Comparison of ENCODE assay signal across 21 mouse cellular contexts in the genomic region with DNA sequence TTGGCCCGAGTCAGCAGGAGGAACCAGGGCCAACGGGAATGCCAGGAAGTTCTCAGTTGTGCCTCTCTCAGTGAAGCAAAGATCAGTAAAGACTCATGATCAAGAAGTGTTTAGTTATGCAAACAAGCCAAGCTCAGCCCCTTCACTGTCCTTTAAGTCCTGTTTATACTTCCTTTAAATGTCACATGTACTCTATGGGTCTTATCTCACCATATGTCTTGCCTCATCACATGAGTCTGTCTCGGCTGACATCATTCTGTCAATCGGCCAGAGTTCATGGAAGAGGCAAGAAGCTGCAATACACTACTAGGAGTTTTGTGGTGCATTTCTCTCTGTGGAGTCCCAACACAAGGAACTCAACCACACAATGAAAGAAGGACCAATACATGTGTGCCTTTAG.
DNase-seq lines count a peak whose midpoint lies in the region; ATAC-seq and TF ChIP-seq lines count a peak whose summit lies in the region.
"Had no signal": no experiment of that assay in that cellular context is flagged by ENCODE, and none has a peak within 500 bp of the region (broad histone marks: within the 10 kb centered on the region; RNA-seq: fewer than 3 reads in every experiment).

No protein-coding gene starts in this region.

- no peak overlapping the region for H3K4me2 ChIP-seq in heart, embryonic 11.5 days
- no peak overlapping the region for H3K4me2 ChIP-seq in lung, embryonic 14.5 days
- H3K4me2 ChIP-seq: embryonic facial prominence, embryonic 12.5 days; forebrain, embryonic 15.5 days; heart, embryonic 15.5 days; hindbrain, embryonic 12.5 days had no signal

- no peak overlapping the region for H3K4me3 ChIP-seq in heart, embryonic 11.5 days (ENCODE audit: low read depth, low read length)
- no peak overlapping the region for H3K4me3 ChIP-seq in lung, embryonic 14.5 days (ENCODE audit: low read depth, low read length)
- no peak overlapping the region for H3K4me3 ChIP-seq in layer of hippocampus, adult 2 months
- H3K4me3 ChIP-seq: embryonic facial prominence, embryonic 12.5 days; forebrain, embryonic 15.5 days; heart, embryonic 10.5 days; heart, embryonic 15.5 days; hindbrain, embryonic 12.5 days had no signal

- H3K27ac ChIP-seq in heart, embryonic 11.5 days (ENCODE audit: low read depth, low read length), result no peak overlapping the region
- H3K27ac ChIP-seq in lung, embryonic 14.5 days (ENCODE audit: low read depth), result no peak overlapping the region
- H3K27ac ChIP-seq in layer of hippocampus, adult 2 months, result no peak overlapping the region
- H3K27ac ChIP-seq: embryonic facial prominence, embryonic 12.5 days; forebrain, embryonic 15.5 days; heart, embryonic 10.5 days; heart, embryonic 15.5 days; hindbrain, embryonic 12.5 days had no signal

- H3K27me3 ChIP-seq in heart, embryonic 11.5 days (ENCODE audit: control insufficient read depth, insufficient read depth, low read length), result no peaks in the 10 kb centered on the region
- no peaks in the 10 kb centered on the region for H3K27me3 ChIP-seq in lung, embryonic 14.5 days (ENCODE audit: insufficient read depth, low read length)
- H3K27me3 ChIP-seq: CH12.LX; embryonic facial prominence, embryonic 12.5 days; forebrain, embryonic 15.5 days; heart, embryonic 15.5 days; hindbrain, embryonic 12.5 days had no signal

- 66% methylated on average over 4 of the region's 4 CpGs for WGBS in heart, embryonic 11.5 days (ENCODE audit: insufficient replicate concordance)
- 52% methylated on average over 4 of the region's 4 CpGs for WGBS in lung, embryonic 14.5 days

- no peaks in the 10 kb centered on the region for H3K36me3 ChIP-seq in heart, embryonic 11.5 days (ENCODE audit: control insufficient read depth, insufficient read depth, low read length)
- no peaks in the 10 kb centered on the region for H3K36me3 ChIP-seq in lung, embryonic 14.5 days (ENCODE audit: insufficient read depth)
- H3K36me3 ChIP-seq: embryonic facial prominence, embryonic 12.5 days; forebrain, embryonic 15.5 days; heart, embryonic 10.5 days; heart, embryonic 15.5 days; hindbrain, embryonic 12.5 days had no signal

- no peak overlapping the region for H3K9ac ChIP-seq in heart, embryonic 11.5 days (ENCODE audit: low read depth, low read length)
- no peak overlapping the region for H3K9ac ChIP-seq in lung, embryonic 14.5 days
- H3K9ac ChIP-seq: embryonic facial prominence, embryonic 12.5 days; forebrain, embryonic 15.5 days; heart, embryonic 15.5 days; hindbrain, embryonic 12.5 days had no signal

- no peaks in the 10 kb centered on the region for H3K9me3 ChIP-seq in heart, embryonic 11.5 days (replicated peaks; ENCODE audit: control insufficient read depth, low read length)
- H3K9me3 ChIP-seq in lung, embryonic 14.5 days (ENCODE audit: low read depth, low read length), result no peaks in the 10 kb centered on the region
- H3K9me3 ChIP-seq: embryonic facial prominence, embryonic 12.5 days; forebrain, embryonic 15.5 days; heart, embryonic 10.5 days; heart, embryonic 15.5 days; hindbrain, embryonic 12.5 days had no signal

- intact Hi-C loops in heart, postnatal 10 days (cut with DNase I), result no loop called here

- peak; percentile 6 to 15 for DNase-seq in heart, postnatal 10 days
- DNase-seq in lung, embryonic 14.5 days, result peak; percentile 27
- no peak for DNase-seq in lung, postnatal 4 days
- DNase-seq in lung, postnatal 10 days, result peak; percentile 3
- DNase-seq in lung, adult 18-20 months, result no peak
- DNase-seq in layer of hippocampus, adult 2 months (ENCODE audit: low spot score in 2 of 2), result no peak
- DNase-seq in embryo, embryonic 10.5 days (ENCODE audit: low spot score), result no peak
- DNase-seq: adrenal gland, postnatal 10 days; cerebellum, adult 11 months; cerebellum, adult 8-10 months; cerebellum, postnatal 14 days; gastrocnemius, postnatal 36 days; heart, adult 11 months had no signal

- no peaks in the 10 kb centered on the region for H3K4me1 ChIP-seq in heart, embryonic 11.5 days (ENCODE audit: control insufficient read depth, insufficient read depth, low read length)
- no peaks in the 10 kb centered on the region for H3K4me1 ChIP-seq in lung, embryonic 14.5 days (ENCODE audit: insufficient read depth)
- H3K4me1 ChIP-seq: embryonic facial prominence, embryonic 12.5 days; forebrain, embryonic 15.5 days; heart, embryonic 15.5 days; hindbrain, embryonic 12.5 days had no signal

- no peak for TF ChIP-seq CTCF in lung, embryonic 14.5 days (IDR thresholded peaks at IDR 0.05; ENCODE audit: low read depth)
- TF ChIP-seq CTCF in layer of hippocampus, adult 2 months (conservative IDR thresholded peaks at IDR 0.05), result no peak

- ATAC-seq in heart, embryonic 11.5 days (replicated peaks; ENCODE audit: insufficient number of reproducible peaks, low FRiP score, low TSS enrichment), result no peak
- no peak for ATAC-seq in lung, embryonic 14.5 days (ENCODE audit: insufficient read depth)
- ATAC-seq: forebrain, embryonic 15.5 days; hindbrain, embryonic 16.5 days had no signal

Comparison
In these comparisons a context has a peak if more than half of its experiments do, and no peak if none do; other contexts are left out.
1. DNase-seq: peak in heart, postnatal 10 days (2 of 2), lung, embryonic 14.5 days (single experiment) and lung, postnatal 10 days (single experiment); none in lung, postnatal 4 days (0 of 2), lung, adult 18-20 months (0 of 2), layer of hippocampus, adult 2 months (0 of 2) and embryo, embryonic 10.5 days (single experiment).